Mouse (Mus musculus) thymus, postnatal 10 days (tissue): Measurements from ENCODE around the gene Traip.

Experiments used
- DNase-seq, 2 experiments: peaks; one replicate each; pipeline ENCODE4 v3.0.0; 2021; ENCODE audit warnings: low spot score in 2 of 2

Traip gene

GRCm38 (mm10) chr9:107949922-107950235, at the start of gene Traip:
Gene Traip (plus strand): TSS chr9:107950136.
- no peak for DNase-seq

DNA sequence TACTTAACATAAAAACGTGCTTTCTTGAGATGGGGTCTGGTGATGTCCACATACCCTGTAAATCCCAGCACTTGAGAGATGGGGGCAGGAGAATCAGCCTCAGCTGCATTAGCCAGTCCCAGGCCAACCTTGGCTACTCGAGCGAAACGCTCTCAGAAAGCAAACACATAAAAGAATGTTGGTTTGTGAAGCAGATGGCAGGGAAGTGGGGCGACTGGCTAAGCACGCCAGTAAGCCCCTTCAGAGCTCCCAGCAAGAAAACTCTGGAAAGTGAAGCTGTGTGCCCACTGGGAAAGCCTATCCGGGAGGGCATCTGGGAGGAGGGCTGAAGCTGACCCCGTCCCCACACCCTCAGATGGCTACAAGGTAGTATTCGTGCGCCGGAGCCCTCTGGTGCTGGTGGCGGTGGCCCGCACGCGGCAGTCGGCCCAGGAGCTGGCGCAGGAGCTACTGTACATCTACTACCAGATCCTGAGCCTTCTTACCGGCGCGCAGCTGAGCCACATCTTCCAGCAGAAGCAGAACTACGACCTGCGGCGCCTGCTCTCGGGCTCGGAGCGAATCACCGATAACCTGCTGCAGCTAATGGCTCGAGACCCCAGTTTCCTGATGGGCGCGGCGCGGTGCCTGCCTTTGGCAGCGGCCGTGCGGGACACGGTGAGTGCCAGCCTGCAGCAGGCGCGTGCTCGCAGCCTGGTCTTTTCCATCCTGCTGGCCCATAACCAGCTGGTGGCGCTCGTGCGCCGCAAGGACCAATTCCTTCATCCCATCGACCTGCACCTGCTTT, 48.9 kb upstream of the Traip start:
- peak; percentile 27 to 61 for DNase-seq

DNA sequence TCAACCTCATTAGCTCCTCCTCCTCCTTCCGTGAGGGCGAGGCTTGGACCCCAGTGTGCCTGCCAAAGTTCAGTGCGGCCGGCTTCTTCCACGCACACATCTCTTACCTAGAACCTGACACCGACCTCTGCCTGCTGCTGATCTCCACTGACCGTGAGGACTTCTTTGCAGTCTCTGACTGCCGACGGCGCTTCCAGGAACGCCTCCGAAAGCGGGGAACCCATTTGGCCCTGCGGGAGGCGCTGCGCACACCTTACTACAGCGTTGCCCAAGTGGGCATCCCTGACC, 48.4 kb upstream of the Traip start:
- no peak for DNase-seq

- peak; percentile 71 to 87 for DNase-seq
Measured at GRCm38 (mm10) chr9:107904726-107905125, 45.2 kb upstream of the Traip start.

- DNase-seq = peak; percentile 72 to 82
Measured at GRCm38 (mm10) chr9:107906252-107906966, 43.5 kb upstream of the Traip start, which contains the start of gene Mst1r. Gene Mst1r (plus strand): TSS chr9:107906873.

DNA sequence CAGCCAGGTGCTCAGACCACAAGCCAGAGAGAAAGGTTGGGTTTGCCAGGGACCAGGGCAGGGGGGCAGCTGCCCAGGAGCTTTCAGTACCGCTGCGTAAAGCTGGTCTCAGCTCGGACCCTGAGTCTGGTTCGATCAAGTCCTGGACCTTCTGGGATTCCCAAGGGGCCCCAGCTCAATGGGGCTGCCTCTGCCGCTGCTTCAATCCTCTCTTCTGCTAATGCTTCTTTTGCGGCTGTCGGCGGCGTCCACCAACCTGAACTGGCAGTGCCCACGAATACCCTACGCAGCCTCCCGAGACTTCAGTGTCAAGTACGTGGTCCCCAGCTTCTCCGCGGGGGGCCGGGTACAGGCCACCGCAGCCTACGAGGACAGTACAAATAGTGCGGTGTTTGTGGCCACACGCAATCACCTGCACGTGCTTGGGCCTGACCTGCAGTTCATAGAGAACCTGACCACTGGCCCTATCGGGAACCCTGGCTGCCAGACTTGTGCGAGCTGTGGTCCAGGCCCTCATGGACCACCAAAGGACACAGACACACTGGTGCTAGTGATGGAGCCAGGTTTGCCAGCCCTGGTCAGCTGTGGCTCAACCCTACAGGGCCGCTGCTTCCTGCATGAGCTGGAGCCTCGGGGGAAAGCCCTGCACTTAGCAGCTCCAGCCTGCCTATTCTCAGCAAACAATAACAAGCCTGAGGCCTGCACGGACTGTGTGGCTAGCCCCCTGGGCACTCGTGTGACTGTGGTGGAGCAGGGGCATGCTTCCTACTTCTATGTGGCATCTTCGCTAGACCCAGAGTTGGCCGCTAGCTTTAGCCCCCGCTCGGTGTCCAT, 42.8 kb upstream of the Traip start:
- DNase-seq = no peak

- no peak for DNase-seq
Measured at GRCm38 (mm10) chr9:107907801-107908120, 42.2 kb upstream of the Traip start.

GRCm38 (mm10) chr9:107908410-107909158, 41.4 kb upstream of the Traip start:
- no peak for DNase-seq

DNA sequence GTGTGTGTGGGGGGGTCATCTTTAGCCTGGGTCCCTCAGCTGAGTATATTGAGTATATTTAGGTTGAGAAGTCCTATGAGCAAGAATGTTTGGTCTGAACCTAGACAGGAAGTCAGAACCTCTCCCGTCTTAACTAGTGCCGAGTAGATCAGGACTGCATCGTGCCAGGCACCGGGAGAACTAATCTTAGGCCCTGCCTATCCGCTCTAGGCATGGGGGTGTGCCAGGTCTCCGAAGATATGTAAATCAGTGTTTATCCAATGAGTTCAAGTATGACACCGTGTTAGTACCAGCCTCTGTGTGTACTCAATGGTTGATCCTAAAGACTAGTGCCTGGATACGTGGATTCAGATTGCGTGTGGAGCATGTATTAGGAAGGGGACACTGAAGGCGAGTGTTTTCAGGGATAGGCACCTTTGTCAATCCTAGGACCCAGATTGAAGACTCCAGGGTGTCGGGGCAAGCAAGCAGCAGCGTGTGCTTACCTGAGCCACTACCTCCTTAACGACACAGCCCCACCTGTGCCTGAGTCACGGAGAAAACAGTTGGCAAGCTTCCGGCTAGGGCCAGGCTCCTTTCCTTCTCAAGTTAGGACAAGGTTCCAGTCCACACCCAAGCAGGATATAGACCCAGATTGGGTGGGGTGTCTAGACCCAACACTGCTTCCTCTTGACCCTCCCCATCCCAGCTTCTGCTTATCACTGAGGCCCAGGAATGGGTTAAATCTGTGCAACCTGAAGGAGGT, 39.7 kb upstream of the Traip start:
- no peak for DNase-seq

DNA sequence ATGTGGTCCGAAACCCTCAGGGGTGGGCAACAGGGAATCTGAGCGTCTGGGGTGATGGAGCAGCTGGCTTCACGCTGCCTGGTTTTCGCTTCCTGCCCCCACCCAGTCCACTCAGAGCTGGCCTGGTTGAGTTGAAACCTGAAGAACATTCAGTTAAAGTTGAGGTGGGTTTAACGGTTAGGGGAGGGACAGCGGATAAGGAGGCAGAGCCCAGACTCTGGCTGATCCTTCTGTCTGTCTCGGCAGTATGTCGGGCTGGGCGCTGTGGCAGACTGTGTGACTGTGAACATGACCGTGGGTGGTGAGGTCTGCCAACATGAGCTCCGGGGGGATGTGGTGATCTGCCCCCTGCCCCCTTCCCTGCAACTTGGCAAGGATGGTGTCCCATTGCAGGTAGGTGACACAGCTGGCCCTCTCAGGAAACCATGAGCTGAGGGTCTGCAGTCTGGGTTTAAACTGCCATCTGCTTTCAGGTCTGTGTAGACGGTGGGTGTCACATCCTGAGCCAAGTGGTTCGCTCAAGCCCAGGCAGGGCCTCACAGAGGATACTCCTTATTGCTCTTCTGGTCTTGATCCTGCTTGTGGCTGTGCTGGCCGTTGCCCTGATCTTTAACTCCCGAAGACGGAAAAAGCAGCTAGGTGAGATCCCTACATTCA, 35.0 kb upstream of the Traip start:
- no peak for DNase-seq

DNA sequence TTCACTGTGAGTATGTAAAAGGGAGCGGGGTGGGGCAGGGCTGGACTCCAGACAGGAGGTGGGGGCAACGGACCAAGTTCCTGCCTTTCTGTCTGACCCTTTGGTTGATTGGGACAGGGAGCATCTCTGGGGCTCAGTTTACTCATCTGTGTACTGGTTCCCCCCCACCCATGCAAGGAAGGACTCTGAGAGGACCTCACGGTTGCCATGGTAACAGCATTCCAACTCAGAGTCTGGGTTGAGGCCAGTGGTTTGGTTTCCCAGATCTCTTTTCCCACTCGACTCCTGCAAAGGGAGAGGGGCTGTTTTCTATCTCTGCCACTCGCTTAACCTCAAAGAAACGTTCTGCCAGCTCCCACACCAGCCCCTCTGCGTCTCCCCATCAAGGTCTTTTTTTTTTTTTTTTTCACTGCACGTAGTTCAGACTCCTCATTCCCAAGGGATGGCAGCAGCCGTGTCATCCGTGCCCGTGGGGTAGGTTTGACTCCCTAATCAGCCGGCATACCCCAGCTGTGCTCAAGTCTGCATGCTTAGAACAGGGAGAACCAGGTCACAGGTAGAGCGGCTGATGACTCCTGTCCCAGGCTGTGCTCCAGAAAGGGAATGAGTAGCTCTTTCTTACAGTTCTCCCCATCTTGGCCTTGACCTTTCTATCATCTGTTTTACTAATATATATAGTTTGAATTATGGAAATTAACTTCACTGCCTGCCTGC, 31.9 kb upstream of the Traip start:
- DNase-seq = no peak

DNA sequence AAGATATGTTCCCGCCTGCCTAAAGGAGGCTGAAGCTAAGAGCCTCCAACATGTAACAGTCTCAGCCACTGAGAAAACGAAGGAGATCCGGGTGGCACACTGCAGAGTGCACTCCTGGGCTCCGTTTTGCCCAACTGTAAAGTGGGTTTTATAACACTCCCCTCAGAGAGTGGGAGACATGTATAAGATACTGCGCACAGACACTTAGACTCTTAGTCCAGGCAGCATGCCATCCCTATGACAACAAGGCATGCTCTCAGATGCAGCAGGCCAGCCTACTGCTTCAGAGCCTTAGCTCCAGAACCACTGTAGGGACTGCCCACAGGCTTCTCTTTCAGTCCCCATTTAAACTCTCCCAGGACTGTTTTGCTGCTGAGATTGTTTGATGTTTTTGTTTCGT, 31.1 kb upstream of the Traip start:
- no peak for DNase-seq

GRCm38 (mm10) chr9:107919441-107919840, 30.5 kb upstream of the Traip start:
- no peak for DNase-seq

GRCm38 (mm10) chr9:107923021-107923420, 26.9 kb upstream of the Traip start:
- peak; percentile 31 to 69 for DNase-seq

- no peak for DNase-seq
Measured at GRCm38 (mm10) chr9:107923956-107924355, 26.0 kb upstream of the Traip start.

DNA sequence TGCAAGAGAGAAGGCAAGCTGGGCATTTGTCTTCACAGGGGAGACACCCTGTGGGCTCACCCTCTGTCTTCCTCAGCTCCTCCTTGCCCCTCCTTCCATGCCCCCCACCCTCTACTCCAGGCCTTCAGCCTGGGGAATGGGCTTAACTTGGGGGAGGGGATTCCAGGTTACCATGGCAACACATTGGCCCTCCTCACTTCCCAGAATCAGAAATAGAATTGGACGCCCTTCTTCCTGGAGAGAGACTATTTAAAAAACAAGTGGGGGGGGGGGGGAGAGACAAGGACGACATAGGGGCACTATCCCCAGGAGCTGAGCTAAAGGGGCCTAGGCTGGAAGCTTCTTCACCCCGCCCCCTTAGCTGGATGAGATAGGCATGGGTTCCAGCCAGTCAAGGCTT, 24.7 kb upstream of the Traip start:
- no peak for DNase-seq

- no peak for DNase-seq
Measured at GRCm38 (mm10) chr9:107926920-107927420, 23.0 kb upstream of the Traip start.

DNA sequence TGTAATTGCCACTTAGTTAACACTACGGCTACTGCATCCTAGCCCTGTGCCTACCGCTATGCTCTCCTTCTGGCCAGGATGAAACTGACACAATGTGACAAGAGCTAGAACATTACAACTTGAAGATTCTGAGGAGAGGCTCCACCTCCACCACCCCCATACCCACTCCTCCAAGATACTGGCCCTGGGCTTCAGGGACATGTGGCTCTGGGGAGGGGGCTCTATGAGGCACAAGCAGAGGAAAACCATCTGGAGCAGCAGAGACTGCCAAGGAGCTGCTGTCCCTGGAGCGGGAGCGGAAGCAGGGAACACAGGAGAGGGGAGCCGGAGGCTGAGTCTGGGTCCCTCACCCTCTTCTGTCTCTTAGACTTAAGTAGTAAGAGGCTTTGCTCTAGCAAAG, 22.2 kb upstream of the Traip start:
- no peak for DNase-seq

DNA sequence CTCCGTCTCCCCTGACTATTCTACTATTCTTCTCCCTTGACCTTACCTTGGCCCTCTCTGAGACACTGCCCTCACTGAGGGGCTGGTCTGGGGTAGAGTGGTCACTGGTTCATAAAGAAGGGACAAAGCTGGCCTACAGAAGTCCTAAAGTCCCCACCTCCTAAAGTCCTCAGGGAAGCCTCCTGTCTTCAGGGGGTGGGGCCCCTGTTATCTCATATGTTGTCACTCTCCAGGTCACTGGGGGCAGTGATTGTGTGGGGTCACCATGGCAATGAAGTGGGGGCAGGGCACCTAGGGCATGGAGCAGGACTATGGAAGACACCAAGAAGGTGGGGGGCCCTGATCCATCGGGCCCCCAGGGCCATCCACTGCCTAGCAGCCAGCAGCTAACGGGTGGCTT, 21.8 kb upstream of the Traip start, which contains the start of gene Actl11:
Gene Actl11, plus strand, starts transcription at position 301 of the 400 bp plus-strand sequence.
- DNase-seq = no peak

GRCm38 (mm10) chr9:107932221-107932620, 17.7 kb upstream of the Traip start:
- no peak for DNase-seq
